20 mouse cellular contexts compared by ENCODE assay signal in the genomic region with DNA sequence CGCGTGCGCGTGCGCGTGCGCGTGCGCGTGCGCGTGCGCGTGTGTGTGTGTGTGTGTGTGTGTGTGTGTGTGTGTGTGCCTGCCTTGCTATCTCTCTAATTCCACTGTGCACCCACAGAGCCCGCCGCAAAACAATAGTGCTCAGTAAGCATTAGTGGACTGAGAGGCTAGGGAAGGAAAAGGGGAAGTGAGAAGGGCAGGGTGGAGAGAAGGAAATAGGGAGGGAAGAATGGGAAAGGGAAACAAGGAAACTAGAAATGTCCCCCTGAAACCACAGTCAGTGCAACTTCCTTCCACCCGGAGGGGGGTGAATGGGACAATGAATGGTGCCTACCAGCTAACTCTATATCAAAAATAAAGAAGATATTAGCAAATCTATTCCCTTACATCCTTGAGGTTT.
DNase-seq lines count a peak whose midpoint lies in the region; ATAC-seq and TF ChIP-seq lines count a peak whose summit lies in the region.
"Had no signal": no experiment of that assay in that cellular context is flagged by ENCODE, and none has a peak within 500 bp of the region (broad histone marks: within the 10 kb centered on the region; RNA-seq: fewer than 3 reads in every experiment).

No protein-coding gene starts in this region.

- H3K27me3 ChIP-seq in ES-Bruce4 (ENCODE audit: control insufficient read depth, insufficient read depth, low read length, poor library complexity, severe bottlenecking): no peaks in the 10 kb centered on the region; the same call in 1 of the 2 replicates
- H3K27me3 ChIP-seq: heart, embryonic 13.5 days; hindbrain, embryonic 13.5 days had no signal

- H3K4me1 ChIP-seq in ES-Bruce4 (ENCODE audit: control insufficient read depth, insufficient read depth, low read length): no peaks in the 10 kb centered on the region
- H3K4me1 ChIP-seq: embryonic facial prominence, embryonic 10.5 days; hindbrain, embryonic 13.5 days had no signal

- no peak overlapping the region for H3K9ac ChIP-seq in ES-Bruce4 (ENCODE audit: low read depth, poor library complexity, severe bottlenecking)
- H3K9ac ChIP-seq: heart, embryonic 13.5 days; hindbrain, embryonic 13.5 days had no signal

- intact Hi-C loops in heart, postnatal 10 days (cut with DNase I): no loop called here
- intact Hi-C loops in gastrocnemius, postnatal 14 days (cut with DNase I; ENCODE audit: low total_unique reads): no loop called here

- H3K27ac ChIP-seq in ES-Bruce4 (ENCODE audit: insufficient read depth, low read length): no peak overlapping the region
- H3K27ac ChIP-seq: embryonic facial prominence, embryonic 10.5 days; heart, embryonic 13.5 days; hindbrain, embryonic 13.5 days; hindbrain, postnatal 0 days had no signal

- peak; percentile 83 for ATAC-seq in megakaryocyte, adult 5-6 weeks (ENCODE audit: poor library complexity, severe bottlenecking)
- ATAC-seq: activated CD4-positive, CD25-positive, alpha-beta regulatory T cell, adult 4 months; forebrain, embryonic 14.5 days; hindbrain, postnatal 0 days had no signal

- peak; percentile 97 for DNase-seq in heart, adult 11 months
- no peak for DNase-seq in heart, postnatal 10 days
- peak; percentile 10 for DNase-seq in ZHBTc4 (ENCODE audit: low read depth, low spot score)
- DNase-seq in urinary bladder, postnatal 14 days (ENCODE audit: low spot score): no peak
- no peak for DNase-seq in embryo, embryonic 9.5 days (ENCODE audit: extremely low spot score)
- DNase-seq in gastrocnemius, postnatal 14 days: no peak
- DNase-seq: adrenal gland, postnatal 14 days; cerebellum, adult 11-12 months; cerebellum, adult 9-10 months; cerebellum, postnatal 25 days; heart, postnatal 4 days; kidney, adult 11 months had no signal

- 0 out of 2 replicates have a peak overlapping the region, but pooled peaks have one; percentile 2 for H3K4me3 ChIP-seq in ES-Bruce4 (ENCODE audit: low read depth, low read length)
- H3K4me3 ChIP-seq: embryonic facial prominence, embryonic 10.5 days; heart, embryonic 13.5 days; hindbrain, embryonic 13.5 days had no signal

- TF ChIP-seq POLR2A in ES-Bruce4 (IDR thresholded peaks at IDR 0.05; ENCODE audit: insufficient read depth, low read length): no peak

- no peaks in the 10 kb centered on the region for H3K9me3 ChIP-seq in ES-Bruce4 (replicated peaks; ENCODE audit: control insufficient read depth, insufficient read depth, low read length, poor library complexity, severe bottlenecking)
- H3K9me3 ChIP-seq: embryonic facial prominence, embryonic 10.5 days; hindbrain, embryonic 13.5 days had no signal

- no peaks in the 10 kb centered on the region for H3K36me3 ChIP-seq in ES-Bruce4 (ENCODE audit: control insufficient read depth, insufficient read depth, low read length, poor library complexity, severe bottlenecking)
- H3K36me3 ChIP-seq: embryonic facial prominence, embryonic 10.5 days; heart, embryonic 13.5 days; hindbrain, embryonic 13.5 days had no signal

- no peak for TF ChIP-seq EP300 in ES-Bruce4 (IDR thresholded peaks at IDR 0.05; ENCODE audit: insufficient read depth, low read depth, low read length)

- no peak for TF ChIP-seq CTCF in ES-Bruce4 (IDR thresholded peaks at IDR 0.05; ENCODE audit: low read depth, low read length)

Comparison
In these comparisons a context has a peak if more than half of its experiments do, and no peak if none do; other contexts are left out.
1. DNase-seq: peak in heart, adult 11 months (single experiment) and ZHBTc4 (single experiment); none in heart, postnatal 10 days (0 of 2), urinary bladder, postnatal 14 days (single experiment), embryo, embryonic 9.5 days (single experiment) and gastrocnemius, postnatal 14 days (single experiment).